Mouse (Mus musculus): Measurements from ENCODE around the gene Nup210.

Nup210 gene

DNA sequence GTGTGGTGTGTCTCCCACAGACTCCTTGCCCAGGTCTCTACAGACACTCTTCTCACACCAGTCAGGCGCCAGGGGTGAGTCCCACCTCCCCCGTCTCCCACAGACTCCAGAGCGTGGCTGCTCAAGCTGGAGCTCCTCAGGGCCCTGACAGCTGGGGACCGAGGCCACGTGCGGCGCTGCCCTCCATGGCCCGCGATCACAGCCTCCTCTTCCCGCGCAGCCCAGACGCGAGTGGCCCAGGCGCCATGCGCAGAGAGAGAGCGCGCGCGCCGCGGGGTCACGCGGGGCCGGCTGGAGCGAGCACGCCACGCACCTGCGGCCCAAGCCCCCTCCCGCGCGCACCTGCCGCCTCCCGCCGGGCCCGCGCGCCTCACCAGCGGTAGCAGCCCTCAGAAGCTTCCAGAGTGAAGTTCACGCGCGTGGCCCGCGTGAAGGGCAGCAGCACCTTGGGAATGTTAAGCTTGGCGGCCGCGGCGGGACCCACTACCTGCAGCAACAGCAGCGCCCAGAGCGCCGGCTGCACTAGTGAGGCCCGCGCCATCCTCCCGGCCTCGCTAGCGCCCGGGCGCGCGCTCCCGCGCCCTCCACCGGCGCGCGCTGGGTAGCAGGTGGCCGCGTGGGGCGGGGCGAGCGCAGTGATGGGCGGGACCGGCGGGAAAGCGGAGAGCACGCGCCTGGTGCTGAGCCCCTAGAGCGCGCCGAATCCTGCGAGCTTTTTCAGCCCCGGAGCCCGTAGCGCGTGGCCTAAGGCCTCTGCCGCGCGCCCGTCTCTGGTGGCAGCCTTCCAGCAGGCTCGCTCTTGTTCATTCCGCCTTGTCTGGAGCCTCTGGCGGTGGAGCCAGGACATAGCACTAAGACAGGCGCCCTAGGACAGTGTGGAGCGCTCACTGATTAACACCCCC lies at the start of gene Nup210:
Gene Nup210, minus strand, starts transcription at position 586 of the 902 bp plus-strand sequence.
- in situ Hi-C loops (cut with MboI, MseI): loop anchor here (5.0 to 25.0 kb wide), 2 partner anchors 591 to 1479 kb away; partner anchors contain the start of gene Txnrd3

DNA sequence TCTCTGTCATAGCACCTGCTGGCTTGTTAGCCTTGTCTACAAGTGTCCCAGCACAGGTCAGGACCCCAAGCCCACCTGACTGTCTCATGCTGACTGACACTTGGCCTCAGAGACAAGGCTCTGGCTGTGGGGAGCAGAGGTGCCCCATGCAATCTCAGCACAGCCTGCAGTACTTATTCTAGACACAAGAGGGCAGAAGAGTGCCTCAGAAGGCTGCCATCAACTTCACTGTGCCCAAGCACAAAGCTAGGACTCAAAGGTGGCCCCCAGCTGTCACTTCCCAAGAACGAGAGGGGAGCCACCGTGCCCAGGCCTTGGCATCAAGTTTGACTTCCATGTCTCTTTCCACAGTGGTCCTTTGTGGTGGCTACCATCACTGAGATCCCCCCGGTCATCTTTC lies 48.6 kb upstream of the Nup210 start:
- in situ Hi-C loops (cut with MboI, MseI): loop anchor here (5.0 kb wide), 1 partner anchor 102 kb away; no protein-coding TSS in a partner anchor

GRCm38 (mm10) chr6:91164584-91164983 lies 48.0 kb upstream of the Nup210 start:
- in situ Hi-C loops (cut with MboI, MseI): no loop called here

DNA sequence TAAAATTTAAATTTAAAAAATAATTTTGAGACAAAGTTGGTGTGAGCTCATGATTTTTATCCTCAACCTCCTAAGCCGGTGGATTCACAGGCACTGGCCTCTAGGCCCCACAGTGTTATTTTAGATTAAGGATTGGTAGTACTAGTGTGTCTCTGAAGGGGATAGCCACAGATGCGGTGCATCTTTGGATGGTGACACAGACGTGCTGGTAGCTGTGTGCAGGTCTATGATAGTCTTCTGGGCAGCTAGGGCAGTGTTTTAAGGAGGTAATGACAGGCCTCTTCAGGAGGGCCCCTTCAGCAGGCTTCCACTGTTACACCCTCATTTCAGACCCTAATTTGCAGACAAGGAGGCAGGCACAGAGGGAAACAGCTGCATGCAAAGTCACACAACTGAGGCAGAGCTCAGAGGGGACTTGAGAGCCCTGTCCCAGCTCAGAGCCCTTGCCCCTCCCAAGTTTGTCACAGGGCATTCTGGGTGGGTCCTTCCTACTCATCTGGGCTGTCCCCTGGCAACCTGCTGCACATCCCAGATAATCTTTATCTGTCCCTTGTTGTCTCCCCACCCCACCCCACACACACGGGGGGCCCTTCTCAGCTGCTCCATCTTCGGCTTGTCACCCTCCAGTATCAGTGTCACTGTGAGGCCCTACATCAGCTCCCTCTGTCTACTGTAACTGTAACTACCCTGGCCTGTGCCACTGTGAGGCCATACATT lies 46.7 kb upstream of the Nup210 start:
- in situ Hi-C loops (cut with MboI, MseI): no loop called here

GRCm38 (mm10) chr6:91162314-91162713 lies 45.7 kb upstream of the Nup210 start:
- in situ Hi-C loops (cut with MboI, MseI): no loop called here

- in situ Hi-C loops (cut with MboI, MseI): no loop called here
Observed at GRCm38 (mm10) chr6:91161506-91162235, 45.0 kb upstream of the Nup210 start.

GRCm38 (mm10) chr6:91160976-91161375 lies 44.3 kb upstream of the Nup210 start:
- in situ Hi-C loops (cut with MboI, MseI): no loop called here

- in situ Hi-C loops (cut with MboI, MseI): no loop called here
Observed at GRCm38 (mm10) chr6:91160399-91160798, 43.8 kb upstream of the Nup210 start.

GRCm38 (mm10) chr6:91159047-91159446 lies 42.4 kb upstream of the Nup210 start:
- in situ Hi-C loops (cut with MboI, MseI): no loop called here

DNA sequence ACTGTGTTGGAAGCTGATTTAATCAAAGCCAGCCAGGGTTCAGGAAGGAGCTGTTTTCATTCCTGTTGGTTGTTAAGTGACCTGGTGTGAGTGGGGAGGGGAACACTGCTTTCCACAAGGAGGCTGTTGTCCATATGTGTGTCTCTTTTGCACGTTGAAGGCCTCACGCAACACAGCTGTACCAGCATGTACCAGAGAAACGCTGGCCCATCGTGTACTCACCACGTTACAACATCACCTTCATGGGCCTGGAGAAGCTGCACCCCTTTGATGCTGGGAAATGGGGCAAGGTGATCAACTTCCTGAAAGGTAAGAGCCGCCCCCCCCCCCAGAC lies 40.6 kb upstream of the Nup210 start:
- in situ Hi-C loops (cut with MboI, MseI): no loop called here

- in situ Hi-C loops (cut with MboI, MseI): no loop called here
Observed at GRCm38 (mm10) chr6:91156554-91157236, 40.1 kb upstream of the Nup210 start, which contains the start of gene Hdac11. Gene Hdac11 (plus strand): TSS chr6:91156665.

GRCm38 (mm10) chr6:91156062-91156461 lies 39.4 kb upstream of the Nup210 start:
- in situ Hi-C loops (cut with MboI, MseI): no loop called here

- in situ Hi-C loops (cut with MboI, MseI): no loop called here
Observed at GRCm38 (mm10) chr6:91155286-91155685, 38.7 kb upstream of the Nup210 start.

GRCm38 (mm10) chr6:91154685-91155084 lies 38.1 kb upstream of the Nup210 start:
- in situ Hi-C loops (cut with MboI, MseI): no loop called here

GRCm38 (mm10) chr6:91153549-91154064 lies 37.0 kb upstream of the Nup210 start:
- in situ Hi-C loops (cut with MboI, MseI): no loop called here

GRCm38 (mm10) chr6:91152892-91153548 lies 36.4 kb upstream of the Nup210 start:
- in situ Hi-C loops (cut with MboI, MseI): no loop called here

DNA sequence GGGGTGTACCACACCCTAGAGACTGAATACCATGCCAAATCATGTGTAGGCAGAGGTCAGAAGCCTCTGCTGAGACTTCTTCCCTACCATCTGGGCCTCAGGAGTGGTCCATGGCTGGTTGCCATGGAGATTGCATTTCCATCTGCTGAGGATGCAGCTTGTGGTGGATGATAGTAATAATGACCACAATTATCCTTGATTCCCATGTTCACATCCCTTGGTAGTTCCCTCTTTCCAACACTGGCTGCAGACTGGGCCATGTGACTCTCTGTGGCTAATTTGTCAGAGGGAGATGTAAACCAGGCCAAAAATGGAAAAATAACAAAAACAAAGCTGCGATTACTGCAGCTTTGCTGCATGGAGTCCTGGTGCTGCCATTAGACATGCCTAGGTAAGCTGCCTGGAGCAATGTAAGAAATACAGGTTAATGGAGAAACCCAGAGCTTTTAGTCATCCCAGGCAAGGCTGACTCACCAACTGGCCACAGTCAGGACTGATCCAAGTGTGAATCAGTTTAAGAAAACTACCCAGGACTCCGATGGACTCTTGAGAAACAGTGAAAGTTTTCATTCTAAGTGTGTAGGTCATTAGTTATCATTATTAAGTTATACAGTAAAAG lies 30.6 kb upstream of the Nup210 start:
- in situ Hi-C loops (cut with MboI, MseI): no loop called here

DNA sequence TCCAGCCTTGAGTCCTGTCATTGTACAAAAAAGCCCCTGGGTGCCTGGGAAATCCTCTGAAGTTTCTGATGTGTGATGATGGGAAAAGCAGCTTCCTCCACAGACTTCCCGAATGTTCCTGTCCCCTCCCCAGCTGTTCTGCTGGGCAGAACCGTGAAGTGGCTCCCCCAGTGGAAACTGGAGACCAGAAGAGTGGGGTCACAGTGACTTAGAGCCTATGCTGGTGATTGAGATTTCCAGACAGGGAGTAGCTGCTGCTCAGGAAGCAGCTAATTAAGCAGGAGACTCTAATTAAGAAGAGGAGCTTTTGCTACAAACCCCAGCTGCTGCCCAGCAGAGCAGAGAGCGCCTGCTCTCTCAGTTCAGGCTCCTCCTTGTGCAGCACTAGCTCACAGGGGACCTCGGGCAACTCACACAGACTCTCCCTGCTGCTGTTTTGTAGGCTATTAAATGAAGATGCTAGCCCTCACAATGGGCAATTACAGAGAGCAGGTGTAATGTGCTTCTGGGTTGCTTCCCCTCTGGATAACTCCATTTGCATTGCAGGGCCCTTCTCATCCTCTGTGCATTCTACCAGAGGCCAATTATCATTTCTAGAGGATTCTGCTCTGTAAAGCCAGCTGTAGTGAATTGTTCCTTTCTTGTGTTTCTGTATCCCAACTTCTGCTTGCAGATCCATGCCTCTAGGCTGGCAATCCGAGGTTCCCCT lies 30.0 kb upstream of the Nup210 start:
- in situ Hi-C loops (cut with MboI, MseI): no loop called here

- in situ Hi-C loops (cut with MboI, MseI): no loop called here
Observed at GRCm38 (mm10) chr6:91145572-91145971, 28.9 kb upstream of the Nup210 start.

DNA sequence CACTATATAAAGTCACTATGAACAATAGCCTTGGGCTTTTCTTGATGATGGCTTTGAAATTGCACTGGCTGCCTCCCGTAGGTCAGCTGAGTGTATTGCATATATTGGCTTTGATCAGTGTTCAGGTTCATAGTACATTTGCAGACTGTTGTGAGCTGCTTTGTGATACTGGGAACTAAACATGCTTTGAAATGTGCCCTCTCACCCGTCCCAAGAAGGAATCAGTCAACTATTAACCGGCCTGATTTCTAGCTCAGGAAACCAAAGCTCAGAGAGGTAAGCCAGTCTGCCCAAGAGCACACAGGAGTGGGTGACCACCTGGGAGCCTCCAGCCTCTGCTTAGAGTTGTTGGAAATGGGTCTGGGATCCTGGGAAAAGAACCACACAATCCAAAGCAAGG lies 28.4 kb upstream of the Nup210 start:
- in situ Hi-C loops (cut with MboI, MseI): no loop called here
